Mouse (Mus musculus) olfactory bulb, adult 2 months (tissue): ENCODE data around the gene Ddah2.

Experiments used
- CTCF ChIP-seq: fragments of 200-500 bp; IDR thresholded peaks from 2 replicates; pipeline ENCODE4 v1.5.1; 2012; ENCODE audit warnings: low read depth, mild to moderate bottlenecking, low read length, moderate library complexity; ENCODE audit not compliant: insufficient read depth
- POLR2A ChIP-seq: fragments of 200-500 bp; IDR thresholded peaks from 2 replicates; pipeline ENCODE4 v1.6.1; 2012; ENCODE audit warnings: mild to moderate bottlenecking, low read depth, low read length, moderate library complexity; ENCODE audit not compliant: insufficient read depth

GRCm38 (mm10) chr17:35058911-35059892 lies at the start of gene Ddah2:
- TF ChIP-seq CTCF (peak; percentile 86), POLR2A (no peak; the same call in 1 of the 2 replicates)
